Mouse (Mus musculus): ENCODE data around the gene Syngap1. TPM values are rescaled to one million over a fixed set of nuclear protein-coding genes. Genes with fewer than 3 reads are reported as not detected.
A peak's percentile ranks its signal among the peaks of the same experiment; 100 is the strongest.

Syngap1 gene
- total RNA-seq, 2 experiments from 2014 or later: 463 to 497 TPM

DNA sequence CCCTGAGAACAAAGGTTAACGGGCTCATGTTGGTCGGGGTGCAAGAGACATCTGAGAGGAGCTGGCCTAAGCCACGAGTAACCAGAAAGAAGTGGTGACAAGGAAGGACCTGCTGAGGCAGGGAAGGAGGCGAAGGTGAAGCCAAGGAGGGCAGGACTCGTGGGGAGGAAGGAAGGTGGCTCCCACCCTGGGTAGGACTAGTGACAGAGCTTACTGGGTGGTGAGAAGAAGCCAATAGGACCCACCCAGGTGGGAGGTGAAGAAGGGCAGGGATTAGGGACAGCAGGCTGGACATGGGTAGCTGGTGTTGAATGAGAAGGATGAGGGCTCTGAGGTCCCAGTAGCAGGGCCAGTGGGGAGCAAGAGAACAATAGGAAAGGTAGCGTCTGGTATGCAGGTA, 12.1 kb downstream of the Syngap1 start:
- peak overlapping the region; percentile 77 for H3K27ac ChIP-seq
- DNase-seq (ENCODE audit: low spot score in 2 of 2): no peak
- no peak for TF ChIP-seq CTCF (conservative IDR thresholded peaks at IDR 0.05)
- H3K4me3 ChIP-seq: peak overlapping the region; percentile 60

DNA sequence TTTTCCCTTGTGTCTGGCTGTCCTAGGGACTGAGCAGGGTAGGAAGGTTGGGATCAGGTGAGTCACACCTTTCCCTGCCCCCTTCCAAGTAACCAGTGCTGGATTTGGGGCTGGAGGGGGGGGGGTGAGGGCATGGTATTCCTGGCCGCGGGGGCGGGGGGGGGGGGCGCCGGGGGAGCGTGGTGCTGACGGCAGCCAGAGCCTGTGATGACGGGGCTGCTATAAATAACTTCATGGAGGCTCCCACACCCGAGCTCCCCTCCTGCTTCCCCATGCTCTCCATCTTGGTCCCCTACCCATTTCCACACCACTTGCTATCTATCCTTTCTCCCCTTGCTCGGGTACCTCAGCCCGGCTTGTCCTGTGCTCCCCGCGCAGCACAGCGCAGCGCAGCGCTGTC, 12.7 kb downstream of the Syngap1 start:
- no peak for TF ChIP-seq CTCF (conservative IDR thresholded peaks at IDR 0.05)
- peak overlapping the region; percentile 77 for H3K27ac ChIP-seq
- DNase-seq (ENCODE audit: low spot score in 2 of 2): no peak
- peak overlapping the region; percentile 17; the same call in 1 of the 2 replicates for H3K4me3 ChIP-seq

DNA sequence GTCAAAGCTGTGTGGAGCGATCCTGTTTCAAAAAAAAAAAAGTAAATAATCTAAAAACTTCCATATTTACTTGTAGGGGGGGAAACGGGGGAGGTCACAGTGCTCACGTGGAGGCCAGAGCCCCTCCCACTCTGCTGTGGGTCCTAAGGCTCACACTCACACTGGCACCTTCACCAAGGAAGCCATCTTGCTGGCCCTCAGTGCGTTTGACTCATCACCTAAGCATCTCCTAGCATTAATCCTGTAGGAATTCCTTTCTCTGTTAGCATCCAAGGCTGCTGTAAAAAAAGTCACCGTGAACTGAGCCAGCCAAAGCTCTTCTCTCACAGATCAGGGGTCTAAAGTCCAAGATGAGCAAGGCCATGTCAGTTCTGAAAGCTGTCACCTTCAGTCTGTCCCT, 15.3 kb downstream of the Syngap1 start:
- no peak for TF ChIP-seq CTCF (conservative IDR thresholded peaks at IDR 0.05)
- peak overlapping the region; percentile 36; the same call in 1 of the 2 replicates for H3K27ac ChIP-seq
- DNase-seq (ENCODE audit: low spot score in 2 of 2): no peak
- H3K4me3 ChIP-seq: no peak overlapping the region

DNA sequence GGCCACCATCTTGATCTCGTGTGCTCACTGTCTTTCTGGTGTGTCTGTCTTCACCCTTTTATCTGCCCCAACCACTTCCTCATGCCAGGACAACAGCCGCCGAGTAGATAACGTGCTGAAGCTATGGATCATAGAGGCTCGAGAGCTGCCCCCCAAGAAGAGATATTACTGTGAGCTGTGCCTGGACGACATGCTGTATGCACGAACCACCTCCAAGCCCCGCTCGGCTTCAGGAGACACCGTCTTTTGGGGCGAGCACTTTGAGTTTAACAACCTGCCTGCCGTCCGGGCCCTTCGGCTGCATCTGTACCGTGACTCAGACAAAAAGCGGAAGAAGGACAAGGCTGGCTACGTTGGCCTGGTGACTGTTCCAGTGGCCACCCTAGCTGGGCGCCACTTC, 15.8 kb downstream of the Syngap1 start:
- Histone ChIP-seq H3K4me3 (no peak overlapping the region), H3K27ac (peak overlapping the region; percentile 36; the same call in 1 of the 2 replicates)
- DNase-seq (ENCODE audit: low spot score in 2 of 2): no peak
- TF ChIP-seq CTCF (conservative IDR thresholded peaks at IDR 0.05): no peak

DNA sequence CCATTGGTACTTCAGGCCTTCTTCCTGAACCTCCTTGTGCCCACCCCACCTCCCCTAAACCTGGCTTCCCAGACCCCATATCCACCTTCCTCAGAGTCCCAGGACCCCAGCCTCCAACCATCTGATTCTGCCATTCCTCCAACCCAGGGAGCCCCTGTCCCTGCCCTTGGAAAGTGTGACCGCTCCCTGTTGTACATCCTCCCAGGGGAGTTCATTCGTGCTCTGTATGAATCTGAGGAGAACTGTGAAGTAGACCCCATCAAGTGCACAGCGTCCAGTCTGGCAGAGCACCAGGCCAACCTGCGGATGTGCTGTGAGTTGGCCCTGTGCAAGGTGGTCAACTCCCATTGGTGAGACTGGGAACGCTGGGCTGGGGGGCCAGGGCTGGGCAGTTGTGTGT, 16.8 kb downstream of the Syngap1 start:
- Histone ChIP-seq H3K4me3 (no peak overlapping the region), H3K27ac (peak overlapping the region; percentile 51; the same call in 1 of the 2 replicates)
- DNase-seq (ENCODE audit: low spot score in 2 of 2): no peak
- no peak for TF ChIP-seq CTCF (conservative IDR thresholded peaks at IDR 0.05)

DNA sequence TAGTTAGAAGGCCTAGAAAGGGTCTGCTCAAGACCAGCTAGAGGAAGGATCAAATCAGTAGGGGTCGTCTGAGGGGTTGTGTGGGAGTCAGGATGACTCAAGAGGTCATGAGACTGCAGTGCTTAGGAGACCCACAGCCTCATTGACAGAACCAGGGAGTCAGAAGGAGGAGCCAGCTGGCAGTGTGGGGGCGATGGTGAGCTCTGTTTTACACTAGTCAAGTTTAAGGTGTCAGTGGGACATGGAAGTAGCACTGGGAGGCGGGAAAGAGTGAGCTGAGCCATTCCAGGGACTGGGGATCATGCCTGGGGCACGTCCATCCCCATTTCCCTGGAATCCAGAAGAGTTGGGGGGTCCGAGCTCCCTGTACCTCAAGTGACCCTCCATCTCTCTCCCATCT, 17.8 kb downstream of the Syngap1 start:
- H3K4me3 ChIP-seq: no peak overlapping the region
- no peak for TF ChIP-seq CTCF (conservative IDR thresholded peaks at IDR 0.05)
- DNase-seq (ENCODE audit: low spot score in 2 of 2): no peak
- peak overlapping the region; percentile 51 for H3K27ac ChIP-seq

DNA sequence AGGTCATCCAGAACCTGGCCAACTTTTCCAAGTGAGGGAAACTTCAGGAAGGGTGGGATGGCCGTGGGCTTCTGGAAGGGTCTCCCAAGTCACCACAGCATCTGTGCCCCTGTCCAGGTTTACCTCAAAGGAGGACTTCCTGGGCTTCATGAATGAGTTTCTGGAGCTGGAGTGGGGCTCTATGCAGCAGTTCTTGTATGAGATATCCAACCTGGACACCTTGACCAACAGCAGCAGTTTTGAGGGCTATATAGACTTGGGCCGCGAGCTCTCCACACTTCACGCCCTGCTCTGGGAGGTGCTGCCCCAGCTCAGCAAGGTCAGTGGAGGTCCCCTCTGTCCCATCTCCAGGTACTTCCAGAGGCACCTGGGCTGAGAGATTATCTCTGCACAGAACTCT, 18.8 kb downstream of the Syngap1 start:
- TF ChIP-seq CTCF (conservative IDR thresholded peaks at IDR 0.05): no peak
- no peak overlapping the region for H3K4me3 ChIP-seq
- H3K27ac ChIP-seq: no peak overlapping the region
- no peak for DNase-seq (ENCODE audit: low spot score in 2 of 2)

DNA sequence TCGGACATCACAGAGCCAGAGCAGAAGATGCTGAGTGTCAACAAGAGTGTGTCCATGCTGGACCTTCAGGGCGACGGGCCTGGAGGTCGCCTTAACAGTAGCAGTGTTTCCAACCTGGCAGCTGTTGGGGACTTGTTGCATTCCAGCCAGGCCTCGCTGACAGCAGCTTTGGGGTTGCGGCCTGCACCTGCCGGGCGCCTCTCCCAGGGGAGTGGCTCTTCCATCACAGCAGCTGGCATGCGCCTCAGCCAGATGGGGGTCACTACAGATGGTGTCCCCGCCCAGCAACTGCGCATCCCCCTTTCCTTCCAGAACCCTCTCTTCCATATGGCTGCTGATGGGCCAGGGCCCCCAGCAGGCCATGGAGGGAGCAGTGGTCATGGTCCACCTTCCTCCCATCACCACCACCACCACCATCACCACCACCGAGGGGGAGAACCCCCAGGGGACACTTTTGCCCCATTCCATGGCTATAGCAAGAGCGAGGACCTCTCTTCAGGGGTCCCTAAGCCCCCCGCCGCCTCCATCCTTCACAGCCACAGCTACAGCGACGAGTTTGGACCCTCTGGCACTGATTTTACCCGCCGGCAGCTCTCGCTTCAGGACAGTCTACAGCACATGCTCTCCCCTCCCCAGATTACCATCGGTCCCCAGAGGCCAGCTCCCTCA, 20.7 kb downstream of the Syngap1 start:
- H3K4me3 ChIP-seq: no peak overlapping the region
- TF ChIP-seq CTCF (conservative IDR thresholded peaks at IDR 0.05): no peak
- no peak overlapping the region for H3K27ac ChIP-seq
- no peak for DNase-seq (ENCODE audit: low spot score in 2 of 2)

DNA sequence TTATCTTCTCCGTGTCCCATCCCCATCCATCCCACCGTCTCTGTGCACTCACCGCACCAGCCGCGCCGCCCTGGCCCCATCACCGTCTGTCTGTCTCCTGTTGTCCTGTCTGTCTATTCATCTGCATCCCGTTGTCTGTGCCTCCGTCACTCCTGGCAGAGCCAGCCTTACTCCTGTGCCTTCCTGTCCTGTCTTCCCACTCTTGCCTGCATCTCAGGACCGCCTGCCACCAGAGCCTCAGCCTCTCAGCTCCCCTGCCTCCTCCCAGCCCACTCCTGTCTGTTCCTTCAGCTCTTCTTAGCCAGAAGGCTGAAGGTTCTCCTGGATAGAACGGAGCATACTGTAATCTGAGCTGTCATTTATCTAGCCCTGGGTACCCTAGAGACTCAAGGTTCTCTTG, 25.9 kb downstream of the Syngap1 start:
- DNase-seq (ENCODE audit: low spot score in 2 of 2): no peak
- no peak overlapping the region for H3K4me3 ChIP-seq
- H3K27ac ChIP-seq: peak overlapping the region; percentile 77; the same call in 1 of the 2 replicates
- TF ChIP-seq CTCF (conservative IDR thresholded peaks at IDR 0.05): no peak

DNA sequence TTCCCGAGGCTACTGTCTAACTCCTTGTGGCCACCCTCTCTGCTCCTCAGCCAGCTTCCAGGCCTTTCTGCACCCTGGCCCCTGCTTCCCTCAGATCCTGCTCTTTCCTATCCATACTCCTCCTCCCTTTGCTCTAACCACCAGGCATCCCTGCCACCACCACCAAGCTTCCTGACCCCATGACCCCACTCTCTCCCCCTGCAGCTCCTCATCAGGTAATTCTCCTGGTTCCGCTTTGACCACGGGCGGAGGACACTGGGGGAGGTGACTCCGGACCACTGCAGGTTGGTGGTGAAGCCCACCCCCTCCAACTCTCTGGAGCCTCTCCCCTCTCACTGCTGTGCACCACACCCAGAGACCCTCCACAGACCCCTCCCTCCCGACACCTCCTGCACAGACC, 26.4 kb downstream of the Syngap1 start:
- TF ChIP-seq CTCF (conservative IDR thresholded peaks at IDR 0.05): no peak
- Histone ChIP-seq H3K4me3 (no peak overlapping the region), H3K27ac (peak overlapping the region; percentile 77)
- DNase-seq (ENCODE audit: low spot score in 2 of 2): no peak

DNA sequence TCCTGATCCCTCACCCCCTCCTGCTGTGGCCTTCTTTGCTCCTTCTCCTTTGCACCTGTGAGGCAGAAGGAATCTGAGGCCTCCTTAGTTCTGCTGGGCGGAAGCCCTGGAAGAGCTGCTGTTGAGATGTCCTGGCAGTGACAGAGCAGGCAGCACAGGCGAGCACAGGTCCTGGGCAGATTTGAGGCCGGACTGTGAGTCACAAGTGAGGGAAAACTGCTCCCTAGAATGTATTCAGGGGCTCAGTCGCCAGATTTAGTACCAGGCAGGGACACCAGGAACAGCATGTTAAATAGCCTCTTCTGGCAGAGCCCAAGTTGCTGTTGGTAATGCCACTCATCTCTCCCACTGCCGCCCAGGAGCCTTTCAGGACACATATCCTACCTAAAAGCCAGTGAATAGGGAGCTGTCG, 27.2 kb downstream of the Syngap1 start:
- no peak for TF ChIP-seq CTCF (conservative IDR thresholded peaks at IDR 0.05)
- Histone ChIP-seq H3K27ac (peak overlapping the region; percentile 77), H3K4me3 (no peak overlapping the region)
- no peak for DNase-seq (ENCODE audit: low spot score in 2 of 2)

DNA sequence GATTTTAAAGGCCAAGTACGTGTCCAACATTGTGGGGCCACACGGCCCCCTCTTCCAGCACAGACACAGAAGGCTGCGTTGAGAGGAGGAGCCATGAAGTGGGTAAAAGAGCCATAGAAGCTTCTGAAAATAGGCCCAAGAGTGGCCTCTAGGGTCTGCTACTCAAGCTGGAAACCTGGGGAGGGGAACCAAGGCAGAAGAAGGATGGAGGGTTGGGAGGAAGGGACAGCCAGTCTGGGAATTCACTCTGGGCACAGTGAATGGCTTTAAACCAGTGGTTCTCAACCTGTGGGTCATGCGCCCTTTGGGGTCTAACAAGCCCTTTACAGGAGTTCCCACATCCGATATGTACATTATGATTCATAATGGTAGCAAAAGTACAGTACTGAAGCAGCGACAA, 28.2 kb downstream of the Syngap1 start:
- Histone ChIP-seq H3K27ac (peak overlapping the region; percentile 77), H3K4me3 (no peak overlapping the region)
- no peak for TF ChIP-seq CTCF (conservative IDR thresholded peaks at IDR 0.05)
- DNase-seq (ENCODE audit: low spot score in 2 of 2): no peak

DNA sequence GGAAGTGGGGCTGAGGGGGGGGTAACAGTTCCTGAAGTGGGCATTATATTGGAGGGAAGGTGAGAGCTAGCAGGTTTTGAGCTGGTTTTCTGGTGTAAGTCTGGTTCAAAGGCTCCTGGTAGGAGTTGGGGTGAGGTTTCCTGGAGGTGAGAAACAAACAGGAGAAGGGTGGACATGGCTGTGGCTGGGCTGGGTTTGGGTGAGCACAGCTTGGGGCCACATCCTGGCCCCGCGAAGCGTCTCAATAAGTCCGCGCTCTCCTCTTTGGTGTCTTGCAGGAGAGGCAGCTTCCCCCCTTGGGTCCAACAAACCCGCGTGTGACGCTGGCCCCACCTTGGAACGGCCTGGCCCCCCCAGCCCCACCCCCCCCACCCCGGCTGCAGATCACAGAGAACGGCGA, 29.2 kb downstream of the Syngap1 start:
- no peak for TF ChIP-seq CTCF (conservative IDR thresholded peaks at IDR 0.05)
- Histone ChIP-seq H3K27ac (peak overlapping the region; percentile 77; the same call in 1 of the 2 replicates), H3K4me3 (no peak overlapping the region)
- no peak for DNase-seq (ENCODE audit: low spot score in 2 of 2)

DNA sequence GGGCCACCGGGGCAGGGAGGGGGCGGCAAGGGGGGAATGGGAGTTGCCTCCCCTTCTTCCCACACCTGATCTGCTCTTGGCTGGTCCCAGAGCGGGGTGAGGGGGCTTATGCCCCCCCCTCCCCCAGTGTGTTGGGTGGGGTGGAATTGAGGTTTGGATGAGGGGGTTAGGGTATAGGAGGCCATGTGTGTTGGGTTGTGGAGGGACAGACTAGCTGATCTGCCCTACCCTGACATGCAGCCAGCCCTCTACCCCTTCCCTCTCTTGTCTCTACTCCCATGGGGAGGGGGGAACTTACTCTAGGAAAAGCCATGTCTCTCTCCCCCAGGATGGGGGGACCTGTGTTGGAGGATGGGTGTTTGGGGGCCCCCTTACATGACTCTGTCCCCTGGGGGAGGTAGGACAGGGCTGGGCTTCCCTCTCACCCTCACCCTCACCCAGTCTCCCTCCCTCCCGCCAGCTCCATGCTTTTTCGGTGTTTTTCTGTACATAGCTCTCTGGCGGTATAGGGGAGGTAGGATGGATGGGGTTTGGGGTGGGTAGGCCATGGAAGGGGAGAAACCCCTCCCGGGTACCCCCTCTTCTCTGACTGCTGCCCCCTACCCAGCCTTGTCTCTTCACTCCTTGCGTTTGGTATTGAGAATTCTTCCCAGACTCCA, 30.3 kb downstream of the Syngap1 start:
- Histone ChIP-seq H3K27ac (peak overlapping the region; percentile 94; the same call in 1 of the 2 replicates), H3K4me3 (no peak overlapping the region)
- DNase-seq (ENCODE audit: low spot score in 2 of 2): no peak
- TF ChIP-seq CTCF (conservative IDR thresholded peaks at IDR 0.05): no peak

All from layer of hippocampus, adult 2 months (tissue).